Mouse (Mus musculus): ENCODE measurements around the gene Tpgs1.

Tpgs1 gene

GRCm38 (mm10) chr10:79668076-79668475 lies 1.1 kb upstream of the Tpgs1 start:
- no peak for DNase-seq (ENCODE audit: low spot score in 2 of 2)

- peak; percentile 35 to 44 for DNase-seq (ENCODE audit: low spot score in 2 of 2)
Measured at GRCm38 (mm10) chr10:79669576-79670057, 448 bp downstream of the Tpgs1 start.

DNA sequence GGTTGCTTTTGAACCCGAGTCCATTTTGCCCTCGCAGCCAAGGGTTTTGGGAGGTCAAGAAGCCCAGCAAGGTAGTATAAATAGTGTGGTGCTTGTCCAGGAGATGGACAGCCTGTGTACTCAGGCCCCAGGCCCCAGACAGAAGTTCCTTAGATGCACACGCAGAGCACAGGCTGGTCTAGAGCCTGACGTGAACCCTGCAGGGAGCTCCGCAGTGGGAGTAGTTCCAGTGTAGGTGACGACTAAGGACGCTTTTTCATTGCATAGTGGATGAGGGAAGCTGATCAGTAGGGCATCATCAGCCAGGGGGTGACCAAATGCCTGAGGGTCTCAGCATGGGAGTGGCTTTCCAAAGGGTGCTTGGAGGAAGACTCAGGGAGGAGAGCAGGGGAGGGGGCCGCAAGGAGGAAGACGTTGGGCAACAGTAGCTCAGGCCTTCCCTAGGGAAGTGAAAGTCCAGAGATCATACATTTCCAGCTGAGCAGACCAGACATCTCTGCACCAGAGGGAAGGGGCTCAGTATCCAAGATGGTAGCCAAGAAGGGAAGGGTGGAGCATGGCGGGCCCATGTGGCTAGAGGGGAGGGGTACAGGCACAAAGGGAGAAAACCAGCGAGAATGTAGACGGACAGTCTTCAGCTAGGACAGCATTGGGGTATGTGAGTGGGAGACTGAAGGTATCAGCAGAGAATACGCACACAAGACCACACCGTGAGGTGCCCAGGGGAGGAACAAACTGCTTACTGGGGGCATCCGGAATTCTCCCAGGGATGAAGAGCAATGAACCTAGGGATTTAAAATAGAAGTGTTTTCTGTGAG lies 1.1 kb downstream of the Tpgs1 start:
- DNase-seq (ENCODE audit: low spot score in 2 of 2), result no peak

GRCm38 (mm10) chr10:79671396-79672087 lies 2.4 kb downstream of the Tpgs1 start:
- DNase-seq (ENCODE audit: low spot score in 2 of 2), result no peak

GRCm38 (mm10) chr10:79672088-79672455 lies 2.9 kb downstream of the Tpgs1 start:
- no peak for DNase-seq (ENCODE audit: low spot score in 2 of 2)

DNA sequence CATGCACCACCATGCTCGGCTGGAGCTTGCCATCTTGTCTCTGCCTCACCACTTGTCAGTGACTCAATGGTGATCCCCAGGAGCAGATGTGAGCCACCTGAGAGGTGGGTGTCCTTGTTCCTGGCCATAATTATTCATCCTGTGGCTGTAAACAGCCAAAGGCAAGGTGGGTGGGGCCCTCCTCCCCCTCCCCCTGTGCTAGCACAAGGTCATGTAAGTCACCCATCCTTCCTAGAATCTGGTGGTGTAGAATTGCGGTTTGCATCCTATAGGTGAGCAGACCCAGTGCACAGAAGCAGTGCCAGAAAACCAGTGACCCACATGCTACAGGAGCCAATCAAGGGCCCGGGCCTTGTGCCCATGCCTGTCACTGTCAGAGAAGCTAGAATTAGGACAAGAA lies 3.9 kb downstream of the Tpgs1 start:
- no peak for DNase-seq (ENCODE audit: low spot score in 2 of 2)

DNA sequence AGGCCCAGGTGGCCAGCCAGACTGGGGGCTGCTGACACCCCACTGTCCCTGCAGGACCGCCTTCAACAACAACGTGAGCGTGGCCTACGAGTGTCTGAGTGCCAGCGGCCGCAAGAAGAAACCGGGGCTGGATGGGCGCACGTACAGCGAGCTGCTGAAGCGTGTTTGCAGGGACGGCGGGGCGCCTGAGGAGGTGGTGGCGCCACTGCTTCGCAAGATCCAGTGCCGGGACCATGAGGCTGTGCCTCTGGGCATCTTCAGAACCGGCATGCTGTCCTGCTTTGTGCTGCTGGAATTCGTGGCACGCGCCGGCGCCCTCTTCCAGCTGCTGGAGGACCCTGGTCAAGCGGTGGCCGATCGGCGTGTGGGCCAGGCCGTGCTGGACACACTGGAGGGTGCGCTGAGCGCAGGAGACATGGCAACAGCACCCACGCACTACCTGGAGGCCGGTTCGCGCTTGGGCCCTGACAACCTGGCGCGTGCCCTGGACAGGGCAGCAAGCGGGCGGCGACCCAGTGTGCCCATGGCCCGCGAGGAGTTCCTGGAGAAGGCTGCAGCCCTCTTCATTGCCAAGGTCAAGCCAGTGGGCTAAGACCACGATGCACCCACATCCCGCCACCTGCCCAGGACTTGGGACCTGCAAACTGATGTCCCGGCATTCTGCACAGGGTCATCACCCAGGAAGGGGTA lies 6.3 kb downstream of the Tpgs1 start:
- no peak for DNase-seq (ENCODE audit: low spot score in 2 of 2)

GRCm38 (mm10) chr10:79680606-79681495 lies 11.7 kb downstream of the Tpgs1 start:
- no peak for DNase-seq (ENCODE audit: low spot score in 2 of 2)

DNA sequence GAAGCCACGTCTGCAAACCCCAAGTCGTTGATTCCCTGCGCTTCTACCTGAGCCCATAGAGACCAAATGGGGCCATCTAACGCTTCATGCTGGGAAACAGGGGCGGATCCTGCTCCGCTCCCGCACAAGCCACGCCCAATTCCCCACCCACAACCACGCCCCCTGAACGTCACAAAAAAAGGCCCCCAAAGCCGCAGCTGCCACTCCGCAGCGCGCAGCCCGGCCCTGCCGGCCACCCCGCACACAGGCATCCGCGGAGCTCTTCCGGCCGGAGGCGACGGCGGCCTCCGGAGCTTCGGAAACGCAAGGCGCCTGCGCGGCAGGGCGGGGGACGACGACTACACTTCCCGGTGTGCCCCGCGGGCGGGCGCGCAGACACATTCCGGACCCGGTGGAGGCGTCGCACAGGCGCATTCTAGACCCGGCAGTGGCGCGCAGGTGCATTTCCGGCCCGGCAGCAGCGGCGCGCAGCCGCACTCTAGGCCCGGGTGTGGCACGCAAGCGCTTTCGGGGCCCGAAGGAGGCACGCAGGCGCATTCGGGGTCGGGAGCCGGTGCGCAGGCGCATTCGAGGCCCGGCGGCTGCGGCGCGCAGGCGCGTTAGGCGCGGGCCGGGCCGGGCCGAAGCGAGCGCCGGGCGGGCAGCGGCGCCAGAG lies 12.5 kb downstream of the Tpgs1 start, which contains the start of gene Cdc34:
Gene Cdc34 (plus strand): TSS at position 605 of the 655 bp plus-strand sequence.
- peak; percentile 98 to 99 for DNase-seq (ENCODE audit: low spot score in 2 of 2)

- no peak for DNase-seq (ENCODE audit: low spot score in 2 of 2)
Measured at GRCm38 (mm10) chr10:79682551-79682915, 13.4 kb downstream of the Tpgs1 start.

DNA sequence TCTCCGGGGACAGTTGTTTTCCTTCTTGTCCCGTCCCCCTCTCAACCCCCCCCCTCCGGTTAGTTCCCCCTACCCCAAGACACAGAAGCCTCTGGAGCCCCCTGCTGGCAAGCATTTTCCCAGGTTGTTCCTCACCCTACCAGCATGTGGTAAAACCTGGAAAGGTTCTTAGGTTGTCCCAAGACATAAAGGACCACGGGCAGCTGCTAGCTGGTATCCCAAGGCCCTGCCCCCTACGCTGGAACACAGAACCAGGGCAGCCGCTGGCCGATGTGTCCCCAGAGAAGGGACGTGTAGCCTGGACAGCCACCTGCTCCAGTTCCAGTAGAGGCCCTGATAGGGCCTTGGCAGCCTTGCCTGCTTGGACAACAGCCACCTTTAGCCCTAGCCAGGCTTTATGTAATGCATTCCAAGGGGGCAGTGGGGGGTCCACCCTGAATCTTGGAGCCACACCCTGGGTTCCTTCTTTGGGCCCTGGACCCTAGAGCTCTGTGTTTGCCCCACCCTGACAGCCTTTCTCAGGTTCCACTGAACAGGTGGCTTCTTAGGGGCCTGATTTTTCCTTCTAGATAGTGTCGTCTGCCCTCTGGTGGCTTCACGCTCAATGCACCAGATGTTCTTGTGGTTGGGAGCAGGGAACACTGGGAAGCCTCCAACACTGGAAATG lies 13.9 kb downstream of the Tpgs1 start:
- peak in 1 of 2 experiments; percentile 51 for DNase-seq (ENCODE audit: low spot score in 2 of 2)

GRCm38 (mm10) chr10:79683726-79684640 lies 14.8 kb downstream of the Tpgs1 start:
- no peak for DNase-seq (ENCODE audit: low spot score in 2 of 2)

- DNase-seq (ENCODE audit: low spot score in 2 of 2), result no peak
Measured at GRCm38 (mm10) chr10:79684770-79685600, 15.8 kb downstream of the Tpgs1 start.

DNA sequence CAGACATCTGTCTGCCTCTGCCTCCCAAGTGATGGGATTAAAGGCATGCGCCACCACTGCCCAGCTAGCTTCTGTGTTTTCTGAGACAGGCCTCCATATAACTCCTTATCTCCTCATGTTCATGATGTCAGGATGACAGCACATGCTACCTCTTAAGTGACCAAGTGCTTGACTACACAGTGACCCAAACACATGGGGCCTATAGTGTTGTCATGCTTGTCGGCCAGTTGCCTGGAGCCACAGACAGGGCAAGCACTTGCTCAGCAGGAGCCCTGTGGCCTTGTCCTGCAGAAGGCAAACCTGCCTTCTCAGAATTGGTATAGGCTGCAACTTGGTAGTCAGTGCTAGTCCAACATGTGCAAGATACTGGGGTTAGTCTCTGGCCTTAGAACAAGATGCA lies 17.1 kb downstream of the Tpgs1 start:
- no peak for DNase-seq (ENCODE audit: low spot score in 2 of 2)

GRCm38 (mm10) chr10:79686691-79687090 lies 17.5 kb downstream of the Tpgs1 start:
- DNase-seq (ENCODE audit: low spot score in 2 of 2), result no peak

- no peak for DNase-seq (ENCODE audit: low spot score in 2 of 2)
Measured at GRCm38 (mm10) chr10:79687513-79687912, 18.3 kb downstream of the Tpgs1 start.

DNA sequence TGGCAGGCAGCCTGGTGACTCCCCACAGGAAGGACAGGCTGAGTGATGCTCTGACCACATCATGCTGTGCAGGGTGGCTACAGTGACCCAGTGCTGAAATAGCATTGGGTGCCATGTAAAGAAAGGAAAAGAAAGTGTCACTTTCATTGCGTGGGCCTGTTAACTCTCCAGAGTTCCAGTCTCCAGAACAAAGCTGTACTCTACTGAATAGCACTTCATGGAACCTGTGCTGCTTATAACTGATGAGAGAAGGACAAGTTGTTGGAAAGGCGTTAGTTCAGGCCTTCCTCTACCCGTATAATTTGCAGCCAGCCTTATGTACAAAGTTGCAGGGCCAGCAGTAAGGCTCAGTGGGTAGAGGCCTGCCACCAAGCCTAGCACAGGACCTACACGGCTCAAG lies 19.6 kb downstream of the Tpgs1 start, which contains the start of gene Gzmm:
Gene Gzmm (plus strand): TSS at position 301 of the 400 bp plus-strand sequence.
- no peak for DNase-seq (ENCODE audit: low spot score in 2 of 2)

DNA sequence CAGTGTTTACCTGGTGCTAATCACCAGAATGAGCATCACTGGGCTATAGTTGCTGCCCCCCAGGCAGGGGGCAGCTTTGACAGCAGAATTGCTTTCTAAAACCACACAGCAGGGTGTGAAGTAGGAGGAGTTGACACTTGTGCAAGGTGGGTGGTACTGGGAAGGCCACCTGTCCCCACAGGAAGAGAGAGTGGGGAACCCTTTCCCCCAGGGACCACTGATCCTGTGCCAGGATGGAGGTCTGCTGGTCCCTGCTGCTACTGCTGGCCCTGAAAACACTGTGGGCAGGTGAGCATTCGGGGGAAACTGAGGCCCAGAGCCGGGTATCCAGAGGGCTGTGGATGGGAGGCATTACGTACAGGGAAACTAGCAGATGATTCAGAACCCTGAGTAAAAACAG lies 20.0 kb downstream of the Tpgs1 start:
- peak in 1 of 2 experiments; percentile 47 for DNase-seq (ENCODE audit: low spot score in 2 of 2)
